Mouse (Mus musculus): ENCODE results near the gene Prr15l.
A peak's percentile ranks its signal among the peaks of the same experiment; 100 is the strongest.

Gene Prr15l

DNA sequence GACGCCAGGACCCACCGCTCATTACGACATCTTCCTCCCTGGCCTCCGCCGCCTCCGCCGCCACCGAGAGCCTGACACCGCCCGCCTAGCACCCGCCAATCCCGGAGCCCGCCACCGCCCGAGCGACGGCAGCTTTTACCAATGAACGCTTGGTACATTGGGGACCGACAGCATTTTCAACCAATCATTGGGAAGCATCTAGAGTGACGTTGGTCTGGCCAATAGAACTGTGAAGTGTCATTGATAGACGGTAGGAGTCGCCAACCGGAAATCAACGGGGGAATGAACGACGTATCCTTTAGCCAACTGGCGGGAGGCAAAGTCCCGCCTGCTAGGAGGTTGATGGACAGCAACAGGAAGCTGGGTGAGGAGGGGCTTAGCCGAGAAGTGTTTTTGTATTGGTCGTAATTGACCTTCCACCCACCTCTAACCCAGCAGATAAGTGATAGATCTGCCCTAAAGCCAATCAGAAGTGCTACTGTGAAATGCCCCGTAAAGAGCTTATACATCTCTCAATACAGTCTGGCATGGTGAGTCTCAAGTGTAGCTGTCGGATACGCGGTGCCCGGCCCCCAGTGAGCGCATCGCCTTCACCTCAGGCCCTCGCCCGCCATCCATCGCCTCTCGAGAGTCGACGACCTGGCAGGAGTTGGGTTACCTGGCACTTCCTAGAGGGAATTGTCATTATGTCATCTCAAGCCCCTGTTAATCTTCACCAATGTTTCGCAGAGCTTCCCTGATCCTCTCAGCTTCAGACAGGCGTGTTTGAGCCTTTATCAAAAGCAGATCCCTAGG, 49.9 kb downstream of the Prr15l start:
- DNase-seq: peak; percentile 97 to 99

DNA sequence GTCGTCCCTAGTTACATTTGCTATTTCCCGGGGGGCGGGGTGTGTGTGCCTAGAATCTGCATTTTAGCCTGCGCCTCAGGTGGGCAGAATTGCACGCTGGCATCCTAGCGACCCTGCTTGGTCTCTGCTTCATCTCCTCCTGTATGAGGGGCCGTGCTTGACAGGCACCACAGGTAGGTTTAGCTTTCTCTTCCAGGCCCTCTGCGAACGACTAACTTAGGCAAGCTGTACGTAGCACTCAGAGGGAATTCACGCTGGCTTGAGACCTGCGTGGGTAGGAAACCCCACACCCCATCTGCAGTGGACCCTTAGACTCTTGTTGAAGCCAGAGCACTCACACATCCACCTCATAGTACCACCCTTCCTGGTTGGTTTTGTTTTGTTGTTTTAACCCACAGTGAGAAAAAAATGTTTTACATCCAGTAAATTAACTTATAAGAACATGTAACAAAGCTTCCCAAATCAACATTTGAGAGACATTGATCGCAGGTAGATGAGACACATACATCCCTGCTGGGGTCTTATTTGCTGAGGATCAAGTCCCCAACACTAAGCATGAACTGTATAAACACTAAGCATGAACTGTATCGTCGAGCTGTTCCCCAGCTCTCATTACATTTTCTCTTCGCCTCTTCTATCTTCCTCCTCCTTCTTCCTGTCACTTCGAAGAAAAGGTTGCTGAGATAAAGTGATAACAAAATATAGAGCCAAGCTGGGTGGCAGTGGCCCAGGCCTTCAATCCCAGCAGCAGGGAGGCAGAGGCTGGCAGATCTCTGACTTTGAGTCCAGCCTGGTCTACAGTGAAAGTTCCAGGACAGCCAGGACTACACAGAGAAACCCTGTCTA, 50.7 kb downstream of the Prr15l start:
- DNase-seq: peak in 1 of 2 experiments; percentile 54

DNA sequence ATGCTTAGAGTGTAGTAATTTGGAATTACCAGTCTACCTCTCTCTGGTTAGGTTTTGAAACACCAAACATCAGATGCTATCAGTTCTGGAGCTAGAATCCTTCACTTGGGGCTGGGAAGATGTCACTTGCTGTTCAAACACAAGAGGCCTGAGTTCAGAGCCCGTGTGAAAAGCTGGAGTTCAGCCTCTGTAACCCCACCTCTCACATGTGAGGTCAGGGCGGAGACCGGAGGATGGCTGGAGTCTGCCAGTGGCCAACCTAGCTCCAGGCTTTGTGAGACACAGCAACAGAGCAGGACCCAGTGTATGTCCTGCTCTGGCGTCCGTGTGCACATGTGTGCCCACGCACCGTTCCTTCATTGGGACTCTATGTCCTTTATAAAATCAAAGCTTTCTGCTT, 51.4 kb downstream of the Prr15l start:
- no peak for DNase-seq

DNA sequence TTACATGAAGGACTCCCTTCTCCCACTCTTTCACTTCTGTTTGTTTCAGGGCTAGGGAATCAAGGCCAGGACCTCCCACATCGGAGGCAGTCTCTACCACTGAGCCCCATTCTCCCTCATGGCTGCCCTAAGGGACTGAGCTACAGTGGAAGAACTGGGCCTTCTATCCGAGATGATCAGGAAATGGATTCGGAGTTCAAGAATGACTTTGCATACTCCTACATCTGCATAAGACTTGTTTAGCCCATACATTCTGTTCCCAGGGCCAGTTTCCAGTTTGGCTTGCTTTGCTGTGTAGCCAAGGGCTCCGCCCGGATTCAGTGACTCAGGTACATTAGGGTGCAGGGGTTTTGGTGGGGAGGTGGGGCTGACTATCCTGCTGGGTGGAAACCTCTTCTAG, 52.1 kb downstream of the Prr15l start:
- no peak for DNase-seq

DNA sequence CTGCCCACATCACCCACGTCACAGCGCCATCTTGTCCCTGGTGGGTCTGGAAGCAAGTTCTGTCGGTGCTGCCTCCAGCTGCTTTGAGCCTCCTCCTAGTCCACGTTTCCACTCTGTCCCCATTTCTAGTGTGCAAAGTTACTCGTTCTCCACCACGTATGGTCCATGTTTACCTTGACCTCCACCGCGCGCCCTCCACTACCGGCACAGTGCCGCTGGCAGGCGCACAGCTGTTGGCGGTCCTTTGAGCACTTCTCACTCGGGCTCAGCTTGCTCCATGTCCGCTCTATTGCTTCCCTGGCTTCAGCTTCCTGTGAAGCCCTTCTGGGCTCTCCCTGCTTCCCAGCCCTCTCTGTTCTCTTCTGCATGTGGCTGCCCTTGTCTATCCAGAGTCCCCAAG, 53.6 kb downstream of the Prr15l start:
- no peak for DNase-seq

DNA sequence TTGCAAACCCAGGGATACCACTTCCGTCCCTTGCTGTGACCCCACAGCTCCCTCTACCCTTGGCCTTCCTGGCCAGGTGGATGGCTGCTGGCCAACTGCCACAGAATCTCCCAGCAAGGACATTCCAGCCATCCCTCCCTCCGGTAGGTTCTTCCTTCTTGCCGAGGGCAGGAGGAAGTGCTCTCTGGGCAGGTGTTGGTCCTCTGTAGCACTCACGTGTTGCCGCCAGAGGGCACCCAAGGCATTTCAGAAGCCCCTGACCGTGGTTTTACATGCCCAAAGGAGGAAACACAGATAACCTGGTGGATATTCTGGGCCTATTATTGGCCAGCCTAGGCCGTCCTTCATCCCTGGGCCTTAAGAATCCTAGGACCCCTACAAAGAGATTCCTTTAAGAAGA, 54.5 kb downstream of the Prr15l start:
- DNase-seq: peak; percentile 84 to 86

DNA sequence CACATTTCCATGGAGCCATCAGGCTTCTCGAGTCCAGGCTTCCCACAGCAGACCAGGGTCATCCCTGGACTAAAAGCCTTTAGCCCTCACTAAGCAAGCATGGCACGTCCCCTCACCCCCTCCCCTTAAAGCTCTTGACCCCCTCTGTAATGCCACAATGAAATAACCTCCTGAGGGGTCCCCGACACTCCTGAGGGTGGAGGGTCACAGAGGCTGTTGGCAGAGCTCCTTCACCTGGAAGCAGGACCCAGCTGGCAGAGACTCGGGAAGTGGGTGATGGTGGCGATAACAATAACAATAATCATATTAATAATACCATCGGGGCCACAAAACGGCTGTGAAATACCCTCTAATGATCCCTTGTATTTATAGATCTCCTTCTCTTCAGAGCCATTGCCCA, 55.0 kb downstream of the Prr15l start, which contains the start of gene Sp2:
Gene Sp2 (minus strand): TSS at position 101 of the 400 bp plus-strand sequence.
- DNase-seq: no peak

DNA sequence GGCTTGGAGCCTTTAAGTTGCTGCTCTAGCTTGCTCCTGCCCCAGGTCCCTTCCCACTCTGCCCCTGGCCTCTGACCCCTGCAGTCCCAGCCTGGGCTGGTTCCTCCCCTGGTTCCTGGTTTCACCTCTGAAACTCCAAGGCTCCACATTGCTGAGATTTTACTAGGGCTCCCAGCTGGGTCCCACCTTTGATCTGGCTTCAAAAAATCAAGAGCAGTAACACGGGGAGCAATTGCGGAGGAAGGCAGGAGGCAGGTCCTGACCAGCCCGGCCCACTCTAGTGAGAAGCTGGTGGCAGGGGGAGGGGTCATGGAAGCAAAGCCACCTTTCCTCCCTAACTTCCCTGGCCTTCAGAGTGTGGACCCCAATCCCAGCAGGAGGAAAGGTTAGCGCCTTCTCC, 57.0 kb downstream of the Prr15l start:
- DNase-seq: no peak

DNA sequence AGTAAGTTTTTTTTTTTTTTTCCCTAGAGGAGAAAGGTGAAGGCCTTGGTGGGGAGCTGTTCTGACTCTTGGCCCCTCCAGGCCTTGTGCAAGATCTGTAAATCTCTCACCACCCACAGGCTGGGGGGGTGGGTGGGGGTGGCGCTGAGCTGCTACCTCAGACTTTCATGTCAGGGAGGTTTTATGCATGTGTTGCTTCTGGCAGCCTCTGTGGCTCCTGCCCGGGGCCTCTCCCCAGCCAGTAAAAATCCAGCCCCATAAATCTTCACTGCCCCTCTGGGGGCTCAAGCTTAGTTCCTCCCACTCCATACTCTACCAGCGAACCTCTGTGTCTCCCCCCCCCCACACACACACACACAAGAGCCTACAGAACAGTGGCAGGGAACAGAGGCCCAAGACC, 58.6 kb downstream of the Prr15l start:
- DNase-seq: peak in 1 of 2 experiments; percentile 23
